Mouse (Mus musculus): ENCODE results near the gene Nemp2. TPM values are rescaled to one million over a fixed set of nuclear protein-coding genes. Genes with fewer than 3 reads are reported as not detected.

Nemp2 gene
- polyA plus RNA-seq, 1 experiment: 3.9 TPM

GRCm38 (mm10) chr1:52638101-52638500 lies 7.6 kb downstream of the Nemp2 start:
- 84% methylated on average over 2 of the region's 2 CpGs for WGBS
- Histone ChIP-seq H3K27me3 (replicated peaks; ENCODE audit: control insufficient read depth, insufficient read depth, low read length) (no peaks in the 10 kb centered on the region), H3K4me3 (ENCODE audit: insufficient read depth, low read depth, low read length) (no peak overlapping the region), H3K4me1 (ENCODE audit: control insufficient read depth, insufficient read depth, low read length) (no peaks in the 10 kb centered on the region), H3K27ac (ENCODE audit: insufficient read depth, low read depth, low read length) (no peak overlapping the region), H3K36me3 (ENCODE audit: control insufficient read depth, insufficient read depth, low read length) (no peaks in the 10 kb centered on the region)
- DNase-seq: no peak
- TF ChIP-seq CTCF (conservative IDR thresholded peaks at IDR 0.05; ENCODE audit: insufficient read depth, insufficient read length, low read depth, low read length): no peak
- TF ChIP-seq POLR2A (IDR thresholded peaks at IDR 0.05; ENCODE audit: low read depth, low read length): no peak

DNA sequence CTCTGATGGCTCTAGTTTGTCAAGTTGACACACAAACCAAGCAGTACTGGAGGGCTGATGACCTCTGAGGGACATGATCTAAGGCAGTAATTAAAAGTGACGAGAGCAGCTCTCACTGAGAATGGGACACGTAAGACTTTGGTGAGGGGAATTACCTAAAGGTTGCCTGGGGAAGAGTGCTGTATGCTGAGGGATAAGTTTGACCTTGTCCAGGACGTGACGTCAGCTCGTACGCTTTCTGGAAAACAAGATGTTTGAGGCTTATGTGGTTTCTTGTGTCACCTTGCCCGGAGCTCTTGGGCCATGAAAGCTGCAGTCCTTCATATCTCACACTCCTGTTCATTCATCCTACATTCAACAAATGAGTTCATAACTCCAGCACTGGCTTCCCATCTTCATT lies 8.6 kb downstream of the Nemp2 start:
- H3K36me3 ChIP-seq (ENCODE audit: control insufficient read depth, insufficient read depth, low read length): no peaks in the 10 kb centered on the region
- H3K27me3 ChIP-seq (replicated peaks; ENCODE audit: control insufficient read depth, insufficient read depth, low read length): no peaks in the 10 kb centered on the region
- DNase-seq: no peak
- H3K4me1 ChIP-seq (ENCODE audit: control insufficient read depth, insufficient read depth, low read length): no peaks in the 10 kb centered on the region
- no peak overlapping the region for H3K4me3 ChIP-seq (ENCODE audit: insufficient read depth, low read depth, low read length)
- TF ChIP-seq CTCF (conservative IDR thresholded peaks at IDR 0.05; ENCODE audit: insufficient read depth, insufficient read length, low read depth, low read length): no peak
- TF ChIP-seq POLR2A (IDR thresholded peaks at IDR 0.05; ENCODE audit: low read depth, low read length): no peak
- H3K27ac ChIP-seq (ENCODE audit: insufficient read depth, low read depth, low read length): no peak overlapping the region
- 87% methylated on average over 7 of the region's 7 CpGs for WGBS

DNA sequence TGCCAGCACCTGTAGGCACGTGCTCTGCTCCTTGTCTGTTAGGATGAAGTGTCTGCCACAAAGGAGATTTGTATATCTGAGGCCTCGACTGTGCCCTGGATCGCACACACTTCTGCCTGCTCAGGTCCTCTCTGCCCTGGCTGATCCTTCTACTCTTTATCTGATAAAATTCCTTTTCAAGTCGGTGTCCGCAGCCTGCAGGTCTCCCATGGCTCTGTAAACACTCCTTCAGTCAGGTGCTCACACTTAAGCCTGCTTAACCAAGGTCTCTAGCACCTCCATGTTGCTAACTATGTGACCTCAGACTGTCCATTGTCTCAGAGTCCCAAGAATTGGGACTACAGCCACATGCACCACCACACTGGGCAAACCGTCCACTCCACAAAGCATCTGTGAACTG lies 9.8 kb downstream of the Nemp2 start:
- Histone ChIP-seq H3K27ac (ENCODE audit: insufficient read depth, low read depth, low read length) (no peak overlapping the region), H3K36me3 (ENCODE audit: control insufficient read depth, insufficient read depth, low read length) (no peaks in the 10 kb centered on the region), H3K4me3 (ENCODE audit: insufficient read depth, low read depth, low read length) (no peak overlapping the region), H3K4me1 (ENCODE audit: control insufficient read depth, insufficient read depth, low read length) (no peaks in the 10 kb centered on the region), H3K27me3 (replicated peaks; ENCODE audit: control insufficient read depth, insufficient read depth, low read length) (no peaks in the 10 kb centered on the region)
- 95% methylated on average over 6 of the region's 6 CpGs for WGBS
- TF ChIP-seq POLR2A (IDR thresholded peaks at IDR 0.05; ENCODE audit: low read depth, low read length) (no peak), CTCF (conservative IDR thresholded peaks at IDR 0.05; ENCODE audit: insufficient read depth, insufficient read length, low read depth, low read length) (no peak)
- no peak for DNase-seq

- TF ChIP-seq POLR2A (IDR thresholded peaks at IDR 0.05; ENCODE audit: low read depth, low read length): no peak
- no peak for TF ChIP-seq CTCF (conservative IDR thresholded peaks at IDR 0.05; ENCODE audit: insufficient read depth, insufficient read length, low read depth, low read length)
- no peaks in the 10 kb centered on the region for H3K36me3 ChIP-seq (ENCODE audit: control insufficient read depth, insufficient read depth, low read length)
- no peak for DNase-seq
- no peaks in the 10 kb centered on the region for H3K4me1 ChIP-seq (ENCODE audit: control insufficient read depth, insufficient read depth, low read length)
- H3K27ac ChIP-seq (ENCODE audit: insufficient read depth, low read depth, low read length): no peak overlapping the region
- 87% methylated on average over 4 of the region's 4 CpGs for WGBS
- H3K4me3 ChIP-seq (ENCODE audit: insufficient read depth, low read depth, low read length): no peak overlapping the region
- no peaks in the 10 kb centered on the region for H3K27me3 ChIP-seq (replicated peaks; ENCODE audit: control insufficient read depth, insufficient read depth, low read length)
Observed at GRCm38 (mm10) chr1:52640736-52641135, 10.2 kb downstream of the Nemp2 start.

- no peaks in the 10 kb centered on the region for H3K27me3 ChIP-seq (replicated peaks; ENCODE audit: control insufficient read depth, insufficient read depth, low read length)
- no peak overlapping the region for H3K27ac ChIP-seq (ENCODE audit: insufficient read depth, low read depth, low read length)
- no peak overlapping the region for H3K4me3 ChIP-seq (ENCODE audit: insufficient read depth, low read depth, low read length)
- DNase-seq: peak; percentile 81
- no peaks in the 10 kb centered on the region; the same call in 1 of the 2 replicates for H3K36me3 ChIP-seq (ENCODE audit: control insufficient read depth, insufficient read depth, low read length)
- WGBS: 73% methylated on average over 11 of the region's 11 CpGs
- TF ChIP-seq CTCF (conservative IDR thresholded peaks at IDR 0.05; ENCODE audit: insufficient read depth, insufficient read length, low read depth, low read length) (peak; percentile 72), POLR2A (IDR thresholded peaks at IDR 0.05; ENCODE audit: low read depth, low read length) (no peak)
- no peaks in the 10 kb centered on the region for H3K4me1 ChIP-seq (ENCODE audit: control insufficient read depth, insufficient read depth, low read length)
Observed at GRCm38 (mm10) chr1:52648153-52649027, 17.9 kb downstream of the Nemp2 start.

- Histone ChIP-seq H3K36me3 (ENCODE audit: control insufficient read depth, insufficient read depth, low read length) (no peaks in the 10 kb centered on the region; the same call in 1 of the 2 replicates), H3K27me3 (replicated peaks; ENCODE audit: control insufficient read depth, insufficient read depth, low read length) (no peaks in the 10 kb centered on the region), H3K27ac (ENCODE audit: insufficient read depth, low read depth, low read length) (no peak overlapping the region), H3K4me1 (ENCODE audit: control insufficient read depth, insufficient read depth, low read length) (no peaks in the 10 kb centered on the region), H3K4me3 (ENCODE audit: insufficient read depth, low read depth, low read length) (no peak overlapping the region)
- TF ChIP-seq POLR2A (IDR thresholded peaks at IDR 0.05; ENCODE audit: low read depth, low read length) (no peak), CTCF (conservative IDR thresholded peaks at IDR 0.05; ENCODE audit: insufficient read depth, insufficient read length, low read depth, low read length) (no peak)
- WGBS: 87% methylated on average over 5 of the region's 5 CpGs
- no peak for DNase-seq
Observed at GRCm38 (mm10) chr1:52650066-52650465, 19.6 kb downstream of the Nemp2 start.

- Histone ChIP-seq H3K36me3 (ENCODE audit: control insufficient read depth, insufficient read depth, low read length) (no peaks in the 10 kb centered on the region; the same call in 1 of the 2 replicates), H3K4me3 (ENCODE audit: insufficient read depth, low read depth, low read length) (no peak overlapping the region), H3K27ac (ENCODE audit: insufficient read depth, low read depth, low read length) (no peak overlapping the region), H3K4me1 (ENCODE audit: control insufficient read depth, insufficient read depth, low read length) (no peaks in the 10 kb centered on the region), H3K27me3 (replicated peaks; ENCODE audit: control insufficient read depth, insufficient read depth, low read length) (no peaks in the 10 kb centered on the region)
- DNase-seq: no peak
- WGBS: 67% methylated on average over 3 of the region's 3 CpGs
- TF ChIP-seq POLR2A (IDR thresholded peaks at IDR 0.05; ENCODE audit: low read depth, low read length) (no peak), CTCF (conservative IDR thresholded peaks at IDR 0.05; ENCODE audit: insufficient read depth, insufficient read length, low read depth, low read length) (no peak)
Observed at GRCm38 (mm10) chr1:52652601-52653253, 22.2 kb downstream of the Nemp2 start.

Measured in kidney, adult 2 months (tissue).